Mouse (Mus musculus): Measurements from ENCODE around the gene Parp11. TPM values are rescaled to one million over a fixed set of nuclear protein-coding genes. Genes with fewer than 3 reads are reported as not detected.

Gene Parp11
- total and polyA plus RNA-seq, 3 experiments: 9.2 to 10.4 (median 9.7) TPM

DNA sequence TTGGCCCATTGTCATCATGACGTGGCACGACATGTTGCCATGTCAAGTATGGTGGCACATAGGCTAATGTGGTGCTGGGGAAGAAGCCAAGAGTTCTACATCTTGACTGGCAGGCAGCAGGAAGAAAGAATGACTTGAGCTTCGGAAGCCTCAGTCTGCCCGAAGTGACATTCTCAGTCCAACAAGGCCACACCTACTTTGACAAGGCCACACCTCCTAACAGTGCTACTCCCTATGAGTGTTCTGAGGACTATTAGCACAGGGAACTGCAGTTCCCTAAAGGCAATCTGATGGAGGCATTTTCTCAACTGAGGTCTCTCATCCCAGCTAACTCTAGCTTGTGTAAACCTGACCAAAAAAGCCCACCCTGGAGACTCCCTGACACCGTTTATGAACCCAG lies 93.0 kb downstream of the Parp11 start:
- H3K27ac ChIP-seq (ENCODE audit: insufficient read depth, low read depth): no peak overlapping the region
- no peak for DNase-seq (ENCODE audit: extremely low read depth)
- peaks cover 56% of the 10 kb centered on the region for H3K27me3 ChIP-seq (replicated peaks)
- no peaks in the 10 kb centered on the region for H3K9me3 ChIP-seq (replicated peaks; ENCODE audit: low read length)
- no peaks in the 10 kb centered on the region for H3K36me3 ChIP-seq (replicated peaks in 1 of 2; ENCODE audit: control insufficient read depth in 1 of 2, insufficient read depth in 1 of 2, low read length in 1 of 2)
- H3K4me3 ChIP-seq (replicated peaks in 1 of 3; ENCODE audit: low read depth in 2 of 3, low read length in 2 of 3, poor library complexity in 1 of 3): no peak overlapping the region
- no peak overlapping the region for H3K9ac ChIP-seq (ENCODE audit: insufficient read depth, low read depth)
- no peaks in the 10 kb centered on the region for H3K79me2 ChIP-seq (replicated peaks; ENCODE audit: control insufficient read depth, extremely low read depth, insufficient read depth, poor library complexity, severe bottlenecking)
- in situ Hi-C loops (cut with MboI; ENCODE audit: low pct_ligation_motif_present, low pct_unique_long_range_greater_than_20kb, low sequenced_read_pairs): loop anchor here (25.0 kb wide), 1 partner anchor 373 kb away; no protein-coding TSS in a partner anchor
- peaks cover 0 to 4% of the 10 kb centered on the region in 2 experiments; a peak in 2 of 4 replicates for H3K4me1 ChIP-seq (ENCODE audit: control insufficient read depth in 1 of 2, insufficient read depth in 2 of 2)
- TF ChIP-seq SIN3A (IDR thresholded peaks at IDR 0.05; ENCODE audit: low read length): no peak
- no peak for TF ChIP-seq JUN (IDR thresholded peaks at IDR 0.05; ENCODE audit: insufficient read depth, low read depth, low read length)
- TF ChIP-seq USF2 (conservative IDR thresholded peaks at IDR 0.05; ENCODE audit: low read depth, low read length): no peak
- TF ChIP-seq USF1 (IDR thresholded peaks at IDR 0.05; ENCODE audit: low read depth, low read length): no peak
- no peak for TF ChIP-seq POLR2A (IDR thresholded peaks at IDR 0.05; ENCODE audit: low read depth, low read length)
- TF ChIP-seq CHD1 (IDR thresholded peaks at IDR 0.05; ENCODE audit: low read depth, low read length): no peak
- no peak for TF ChIP-seq IRF4 (IDR thresholded peaks at IDR 0.05; ENCODE audit: low read depth, low read length)
- TF ChIP-seq ZKSCAN1 (IDR thresholded peaks at IDR 0.05; ENCODE audit: borderline replicate concordance, low read depth, low read length): no peak
- no peak for TF ChIP-seq CTCF (conservative IDR thresholded peaks at IDR 0.05 in 1 of 2, IDR thresholded peaks at IDR 0.05 in 1 of 2; ENCODE audit: low read depth in 2 of 2, low read length in 2 of 2)
- no peak for TF ChIP-seq HCFC1 (IDR thresholded peaks at IDR 0.05; ENCODE audit: low read depth, low read length)
- TF ChIP-seq ZMIZ1 (IDR thresholded peaks at IDR 0.05; ENCODE audit: low read depth, low read length): no peak
- TF ChIP-seq TBP (conservative IDR thresholded peaks at IDR 0.05; ENCODE audit: low read depth, low read length): no peak
- TF ChIP-seq MAZ (IDR thresholded peaks at IDR 0.05; ENCODE audit: low read depth, low read length): no peak
- TF ChIP-seq UBTF (IDR thresholded peaks at IDR 0.05; ENCODE audit: low read depth, low read length): no peak
- TF ChIP-seq GABPA (IDR thresholded peaks at IDR 0.05; ENCODE audit: insufficient replicate concordance, low read depth, low read length): no peak
- TF ChIP-seq KAT2A (IDR thresholded peaks at IDR 0.05; ENCODE audit: insufficient replicate concordance, low read length): no peak
- no peak for TF ChIP-seq ZNF384 (IDR thresholded peaks at IDR 0.05; ENCODE audit: low read depth, low read length)
- TF ChIP-seq BHLHE40 (IDR thresholded peaks at IDR 0.05; ENCODE audit: low read depth, low read length): no peak
- TF ChIP-seq E2F4 (IDR thresholded peaks at IDR 0.05; ENCODE audit: insufficient replicate concordance, low read depth, low read length): no peak
- no peak overlapping the region for H3K4me2 ChIP-seq (ENCODE audit: insufficient read depth, low read depth, poor library complexity, severe bottlenecking)
- dilution Hi-C loops (cut with MboI; ENCODE audit: extremely low pct_ligation_motif_present, extremely low pct_unique_long_range_greater_than_20kb, low sequenced_read_pairs): no loop called here

DNA sequence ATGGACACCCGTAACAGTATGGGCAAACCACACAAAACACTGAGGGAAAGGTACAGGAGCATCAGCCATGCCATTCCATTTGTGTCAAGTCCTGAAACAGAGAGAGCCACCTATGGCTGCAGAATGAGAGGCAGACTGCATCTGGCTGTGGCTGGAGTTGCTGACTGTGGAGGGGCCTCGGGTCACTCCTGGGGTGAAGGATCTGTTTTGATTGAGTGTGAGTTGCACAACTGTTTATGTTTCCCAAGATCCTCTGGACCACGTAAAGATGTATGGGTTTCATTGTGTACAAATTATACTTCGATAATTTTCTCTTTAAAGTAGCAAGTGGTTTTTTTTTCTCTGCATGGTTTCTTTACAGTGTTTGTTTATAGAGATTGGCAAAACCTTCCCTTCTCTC lies 93.9 kb downstream of the Parp11 start:
- Histone ChIP-seq H3K9ac (ENCODE audit: insufficient read depth, low read depth) (no peak overlapping the region), H3K4me2 (ENCODE audit: insufficient read depth, low read depth, poor library complexity, severe bottlenecking) (no peak overlapping the region), H3K36me3 (replicated peaks in 1 of 2; ENCODE audit: control insufficient read depth in 1 of 2, insufficient read depth in 1 of 2, low read length in 1 of 2) (no peaks in the 10 kb centered on the region), H3K4me1 (ENCODE audit: control insufficient read depth in 1 of 2, insufficient read depth in 2 of 2) (peaks cover 0 to 4% of the 10 kb centered on the region in 2 experiments; a peak in 2 of 4 replicates), H3K27me3 (replicated peaks) (peaks cover 61% of the 10 kb centered on the region), H3K9me3 (replicated peaks; ENCODE audit: low read length) (no peaks in the 10 kb centered on the region), H3K79me2 (replicated peaks; ENCODE audit: control insufficient read depth, extremely low read depth, insufficient read depth, poor library complexity, severe bottlenecking) (no peaks in the 10 kb centered on the region), H3K27ac (ENCODE audit: insufficient read depth, low read depth) (no peak overlapping the region), H3K4me3 (replicated peaks in 1 of 3; ENCODE audit: low read depth in 2 of 3, low read length in 2 of 3, poor library complexity in 1 of 3) (no peak overlapping the region)
- DNase-seq (ENCODE audit: extremely low read depth): no peak
- dilution Hi-C loops (cut with MboI; ENCODE audit: extremely low pct_ligation_motif_present, extremely low pct_unique_long_range_greater_than_20kb, low sequenced_read_pairs) (no loop called here), in situ Hi-C loops (cut with MboI; ENCODE audit: low pct_ligation_motif_present, low pct_unique_long_range_greater_than_20kb, low sequenced_read_pairs) (loop anchor here (25.0 kb wide), 1 partner anchor 372 kb away; no protein-coding TSS in a partner anchor)
- no peak for TF ChIP-seq ZKSCAN1 (IDR thresholded peaks at IDR 0.05; ENCODE audit: borderline replicate concordance, low read depth, low read length)
- no peak for TF ChIP-seq CHD1 (IDR thresholded peaks at IDR 0.05; ENCODE audit: low read depth, low read length)
- TF ChIP-seq JUND (conservative IDR thresholded peaks at IDR 0.05; ENCODE audit: low read depth, low read length): no peak
- no peak for TF ChIP-seq USF1 (IDR thresholded peaks at IDR 0.05; ENCODE audit: low read depth, low read length)
- TF ChIP-seq MEF2A (IDR thresholded peaks at IDR 0.05; ENCODE audit: borderline replicate concordance, low read depth, low read length): no peak
- no peak for TF ChIP-seq POLR2AphosphoS2 (IDR thresholded peaks at IDR 0.05; ENCODE audit: low read depth, low read length)
- TF ChIP-seq MAFK (IDR thresholded peaks at IDR 0.05; ENCODE audit: insufficient replicate concordance, low read length): no peak
- TF ChIP-seq BHLHE40 (IDR thresholded peaks at IDR 0.05; ENCODE audit: low read depth, low read length): no peak
- TF ChIP-seq ZC3H11A (IDR thresholded peaks at IDR 0.05; ENCODE audit: low read depth, low read length): no peak
- TF ChIP-seq MAX (IDR thresholded peaks at IDR 0.05; ENCODE audit: low read length): no peak
- TF ChIP-seq E2F4 (IDR thresholded peaks at IDR 0.05; ENCODE audit: insufficient replicate concordance, low read depth, low read length): no peak
- no peak for TF ChIP-seq TCF12 (IDR thresholded peaks at IDR 0.05; ENCODE audit: low read depth, low read length)
- no peak for TF ChIP-seq ZNF384 (IDR thresholded peaks at IDR 0.05; ENCODE audit: low read depth, low read length)
- TF ChIP-seq TBP (conservative IDR thresholded peaks at IDR 0.05; ENCODE audit: low read depth, low read length): no peak
- TF ChIP-seq MXI1 (IDR thresholded peaks at IDR 0.05; ENCODE audit: low read depth, low read length): no peak
- TF ChIP-seq HCFC1 (IDR thresholded peaks at IDR 0.05; ENCODE audit: low read depth, low read length): no peak
- TF ChIP-seq POLR2A (IDR thresholded peaks at IDR 0.05; ENCODE audit: low read depth, low read length): no peak
- no peak for TF ChIP-seq USF2 (conservative IDR thresholded peaks at IDR 0.05; ENCODE audit: low read depth, low read length)

Measured in CH12.LX (cell line).